Mouse (Mus musculus) duodenum, adult 2 months (tissue): ENCODE results near the gene Ttc3. TPM values are rescaled to one million over a fixed set of nuclear protein-coding genes. Genes with fewer than 3 reads are reported as not detected.

Source experiments
- polyA plus RNA-seq: library from polyadenylated mRNA; depleted of rRNA; stranded (reverse); fragments of >200 nt; gene quantifications from 2 replicates; pipeline ENCODE4 v1.2.3, GENCODE M21; 2012; ENCODE audit warnings: low replicate concordance; rRNA removed

The Ttc3 gene
- 5.9 and 9.4 TPM in 2 replicates for polyA plus RNA-seq

DNA sequence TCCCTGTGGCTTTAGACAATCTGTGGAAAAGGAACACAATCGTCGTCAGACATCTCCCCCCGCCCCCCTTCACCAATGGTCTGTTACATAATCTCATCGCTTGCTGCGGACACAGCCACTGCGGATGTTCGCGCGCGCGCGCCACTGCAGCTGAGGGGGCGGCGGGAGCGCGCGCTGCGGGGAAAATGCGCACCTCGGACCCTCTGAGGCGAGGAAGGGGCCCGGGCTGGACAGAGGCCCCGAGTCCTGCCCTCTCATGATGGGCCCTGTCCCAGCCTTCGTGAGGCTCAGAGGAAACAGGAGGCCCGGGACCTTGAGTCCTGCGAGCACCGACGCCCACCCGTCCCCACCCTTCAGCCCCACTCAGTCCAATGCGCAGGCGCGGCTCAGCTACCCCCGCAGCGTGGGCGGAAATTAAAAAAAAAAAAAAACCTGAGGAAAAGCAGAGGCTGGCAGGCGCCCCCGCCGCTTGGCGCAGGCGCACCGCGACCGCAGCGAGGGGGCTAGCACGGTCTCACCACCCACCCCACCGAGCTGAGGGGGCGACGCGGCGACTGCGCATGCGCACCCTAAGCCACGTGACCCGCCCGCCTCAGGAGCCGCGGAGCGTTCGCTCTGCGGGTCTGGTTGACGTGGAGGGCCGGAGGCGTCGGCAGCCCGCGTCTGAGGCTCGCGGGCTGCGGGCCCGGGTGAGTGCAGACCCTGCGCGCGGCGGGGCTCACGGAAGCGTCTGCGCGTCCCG, at the start of gene Ttc3:
Gene Ttc3 (plus strand): TSS at position 446 of the 742 bp plus-strand sequence.

DNA sequence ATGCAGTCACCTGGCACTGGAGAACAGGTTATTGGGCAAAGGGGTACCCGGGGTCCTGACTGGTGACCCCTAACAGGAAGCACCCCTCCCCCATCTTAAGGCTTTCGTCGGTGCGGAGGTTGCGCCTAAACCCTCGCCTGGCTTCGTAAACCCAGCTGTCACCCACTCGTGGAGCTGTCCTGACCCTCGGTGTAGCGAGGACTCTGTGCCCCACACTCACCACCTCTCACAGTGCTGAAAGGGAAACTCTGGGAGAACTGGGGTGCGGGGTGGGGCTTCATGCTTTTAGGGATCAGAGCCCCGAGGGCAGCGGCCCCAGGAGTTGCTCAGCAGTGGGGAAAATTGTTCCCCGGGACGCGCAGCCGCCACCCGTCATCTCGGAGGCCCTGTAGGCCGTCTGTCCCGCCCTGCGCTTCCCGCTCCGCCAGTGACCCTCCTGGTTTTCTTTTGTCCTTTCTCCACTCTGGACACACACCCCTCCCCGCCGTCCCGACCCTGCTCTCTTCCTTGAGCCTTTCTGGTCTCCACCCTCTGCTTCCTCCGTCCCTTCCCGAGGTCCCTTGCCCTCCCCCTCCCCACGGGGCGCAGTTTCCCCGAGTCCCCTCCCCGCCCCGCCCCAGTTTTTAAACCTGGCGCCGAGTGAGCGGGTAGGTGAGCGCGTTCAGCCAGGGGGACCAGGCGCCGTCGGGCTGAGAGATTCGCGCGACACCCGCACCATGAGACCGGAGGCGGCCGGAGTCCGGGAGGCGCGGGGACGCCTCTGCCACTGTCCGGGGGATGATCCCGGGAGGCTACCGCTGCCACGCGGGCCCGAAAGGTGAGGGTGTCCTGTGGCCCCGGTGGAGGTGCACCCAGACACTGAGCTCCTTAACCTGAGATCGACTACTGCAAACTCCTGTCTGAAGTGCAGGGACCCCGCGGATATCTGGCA, 42.4 kb upstream of the Ttc3 start, which contains the start of gene Ripply3:
Gene Ripply3 (plus strand): TSS at position 640 of the 931 bp plus-strand sequence.

GRCm38 (mm10) chr16:94371301-94371931, 998 bp downstream of the Ttc3 start, which contains the start of gene Pigp:
Gene Pigp (minus strand): TSS chr16:94371842.

Other genes starting within 250 kb of the Ttc3 start
- 2.4 and 3.3 TPM in 2 replicates for gene Hlcs, start 57.0 kb upstream of the Ttc3 start, polyA plus RNA-seq
- 1.3 and 2.2 TPM in 2 replicates for gene Ripply3, start 42.2 kb upstream of the Ttc3 start, polyA plus RNA-seq
- 20.1 and 23.7 TPM in 2 replicates for gene Pigp, start 1.2 kb downstream of the Ttc3 start, polyA plus RNA-seq
- 15.4 and 16.1 TPM in 2 replicates for gene Vps26c, start 156.2 kb downstream of the Ttc3 start, polyA plus RNA-seq
- 19.1 and 22.0 TPM in 2 replicates for gene Dyrk1a, start 199.4 kb downstream of the Ttc3 start, polyA plus RNA-seq